Mouse (Mus musculus) fibroblast of lung, adult 2 months (primary cell): ENCODE measurements around the gene Ccdc137.
A peak's percentile ranks its signal among the peaks of the same experiment; 100 is the strongest.

Experiments
- DNase-seq: peaks from one replicate; pipeline ENCODE4 v3.0.0-alpha.2; 2011; ENCODE audit warnings: low read depth

Ccdc137 gene

GRCm38 (mm10) chr11:120463536-120463935 is 5.6 kb downstream of the Ccdc137 start:
- no peak for DNase-seq

- no peak for DNase-seq
Measured at GRCm38 (mm10) chr11:120464365-120464764, 6.5 kb downstream of the Ccdc137 start.

- peak; percentile 44 for DNase-seq
Measured at GRCm38 (mm10) chr11:120465521-120465920, 7.6 kb downstream of the Ccdc137 start.

GRCm38 (mm10) chr11:120467051-120467735 is 9.3 kb downstream of the Ccdc137 start, which contains the start of gene Arl16:
Gene Arl16 (minus strand): TSS chr11:120467607.
- DNase-seq: peak; percentile 97

- DNase-seq: no peak
Measured at GRCm38 (mm10) chr11:120467736-120468092, 9.8 kb downstream of the Ccdc137 start.

GRCm38 (mm10) chr11:120472052-120472451 is 14.1 kb downstream of the Ccdc137 start:
- DNase-seq: no peak

- no peak for DNase-seq
Measured at GRCm38 (mm10) chr11:120483448-120483934, 25.6 kb downstream of the Ccdc137 start.

GRCm38 (mm10) chr11:120484265-120484981 is 26.5 kb downstream of the Ccdc137 start, which contains the start of gene Mrpl12:
Gene Mrpl12 (plus strand): TSS chr11:120484613.
- peak; percentile 79 for DNase-seq

- no peak for DNase-seq
Measured at GRCm38 (mm10) chr11:120485251-120485650, 27.3 kb downstream of the Ccdc137 start.

- DNase-seq: no peak
Measured at GRCm38 (mm10) chr11:120488516-120488915, 30.6 kb downstream of the Ccdc137 start.

GRCm38 (mm10) chr11:120489054-120489761 is 31.3 kb downstream of the Ccdc137 start:
- DNase-seq: peak; percentile 54

- DNase-seq: no peak
Measured at GRCm38 (mm10) chr11:120490291-120491046, 32.6 kb downstream of the Ccdc137 start.

- DNase-seq: peak; percentile 61
Measured at GRCm38 (mm10) chr11:120491317-120492023, 33.6 kb downstream of the Ccdc137 start, which contains the start of gene Slc25a10. Gene Slc25a10 (plus strand): TSS chr11:120491840.

- no peak for DNase-seq
Measured at GRCm38 (mm10) chr11:120492024-120492877, 34.3 kb downstream of the Ccdc137 start.

- no peak for DNase-seq
Measured at GRCm38 (mm10) chr11:120492878-120493203, 34.9 kb downstream of the Ccdc137 start.

GRCm38 (mm10) chr11:120493351-120493750 is 35.4 kb downstream of the Ccdc137 start:
- DNase-seq: no peak

- DNase-seq: no peak
Measured at GRCm38 (mm10) chr11:120493911-120494310, 36.0 kb downstream of the Ccdc137 start.

GRCm38 (mm10) chr11:120497436-120497835 is 39.5 kb downstream of the Ccdc137 start:
- DNase-seq: no peak

- DNase-seq: no peak
Measured at GRCm38 (mm10) chr11:120498226-120498625, 40.3 kb downstream of the Ccdc137 start.

- no peak for DNase-seq
Measured at GRCm38 (mm10) chr11:120498891-120499290, 41.0 kb downstream of the Ccdc137 start.
